Mouse (Mus musculus): ENCODE data around the gene Olfr1497. TPM values are rescaled to one million over a fixed set of nuclear protein-coding genes. Genes with fewer than 3 reads are reported as not detected.

Olfr1497 gene
- not detected in 2 replicates for polyA plus RNA-seq (2015; fragmentation: Nextera tagmentation; extraction: Ambion mirVana)

GRCm38 (mm10) chr19:13798102-13798501, at the start of gene Olfr1497:
Gene Olfr1497 (minus strand): TSS chr19:13798202.

DNA sequence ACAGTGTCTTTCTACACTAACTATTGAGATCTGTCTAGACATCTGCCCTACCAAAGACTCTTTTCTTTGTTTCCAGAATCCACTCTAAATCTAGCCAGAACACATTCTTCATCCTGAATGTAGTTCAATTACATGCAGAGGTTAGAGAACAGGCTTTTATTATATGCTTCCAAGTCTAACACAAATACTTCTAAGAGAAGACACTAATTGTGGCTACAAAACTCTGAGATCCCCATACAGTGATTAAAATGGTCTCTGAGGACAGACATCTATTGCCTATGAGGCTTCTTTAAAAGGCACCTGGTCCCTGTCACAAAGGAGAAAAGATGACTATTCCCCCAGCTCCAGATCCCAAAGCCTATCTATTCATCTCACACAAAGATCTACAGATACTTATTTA, 32.4 kb upstream of the Olfr1497 start, which contains the start of gene Olfr1500:
Olfr1500 (minus strand) TSS at position 101 of the 400 bp plus-strand sequence.

DNA sequence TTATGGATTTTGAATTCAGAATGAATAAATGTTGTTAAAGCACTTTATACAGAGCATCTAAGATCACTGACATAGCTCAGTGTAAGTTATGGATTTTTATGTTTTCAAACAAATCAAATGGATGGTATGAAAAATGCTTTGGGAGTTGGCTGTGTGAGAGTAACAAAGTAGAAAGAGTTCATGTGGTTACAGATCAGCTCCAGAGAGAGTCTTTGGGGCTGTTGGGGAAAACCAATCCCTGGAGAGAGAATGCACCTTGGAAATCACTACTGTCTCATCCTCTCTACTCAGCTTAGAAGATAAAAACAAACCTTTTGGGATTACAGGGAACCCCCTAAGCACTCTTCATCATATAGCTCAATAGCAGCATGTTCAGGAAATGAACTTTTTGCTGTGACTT, 21.3 kb upstream of the Olfr1497 start, which contains the start of gene Olfr1499:
Olfr1499 (minus strand) TSS at position 101 of the 400 bp plus-strand sequence.

GRCm38 (mm10) chr19:13777578-13777977, 20.4 kb downstream of the Olfr1497 start, which contains the start of gene Olfr1496:
Gene Olfr1496 (plus strand): TSS chr19:13777878.

GRCm38 (mm10) chr19:13764306-13764705, 33.7 kb downstream of the Olfr1497 start, which contains the start of gene Olfr1495:
Gene Olfr1495 (plus strand): TSS chr19:13764606.

Other genes starting within 250 kb of the Olfr1497 start
- not detected in 2 replicates for gene Olfr1484, start 214.7 kb downstream of the Olfr1497 start, polyA plus RNA-seq (2015; fragmentation: Nextera tagmentation; extraction: Ambion mirVana)
- not detected in 2 replicates for gene Olfr1487, start 180.8 kb downstream of the Olfr1497 start, polyA plus RNA-seq (2015; fragmentation: Nextera tagmentation; extraction: Ambion mirVana)
- gene Olfr1489, start 166.6 kb downstream of the Olfr1497 start, polyA plus RNA-seq (2015; fragmentation: Nextera tagmentation; extraction: Ambion mirVana) = not detected in 2 replicates
- gene Olfr1490, start 147.1 kb downstream of the Olfr1497 start, polyA plus RNA-seq (2015; fragmentation: Nextera tagmentation; extraction: Ambion mirVana) = not detected in 2 replicates
- gene Olfr1491, start 100.9 kb downstream of the Olfr1497 start, polyA plus RNA-seq (2015; fragmentation: Nextera tagmentation; extraction: Ambion mirVana) = not detected in 2 replicates
- gene Olfr1493-ps1, start 74.9 kb downstream of the Olfr1497 start, polyA plus RNA-seq (2015; fragmentation: Nextera tagmentation; extraction: Ambion mirVana) = not detected in 2 replicates
- gene Olfr1494, start 58.5 kb downstream of the Olfr1497 start, polyA plus RNA-seq (2015; fragmentation: Nextera tagmentation; extraction: Ambion mirVana) = not detected in 2 replicates
- not detected in 2 replicates for gene Olfr1495, start 33.6 kb downstream of the Olfr1497 start, polyA plus RNA-seq (2015; fragmentation: Nextera tagmentation; extraction: Ambion mirVana)
- gene Olfr1496, start 20.3 kb downstream of the Olfr1497 start, polyA plus RNA-seq (2015; fragmentation: Nextera tagmentation; extraction: Ambion mirVana) = not detected in 2 replicates
- not detected in 2 replicates for gene Olfr1499, start 21.2 kb upstream of the Olfr1497 start, polyA plus RNA-seq (2015; fragmentation: Nextera tagmentation; extraction: Ambion mirVana)
- gene Olfr1500, start 32.3 kb upstream of the Olfr1497 start, polyA plus RNA-seq (2015; fragmentation: Nextera tagmentation; extraction: Ambion mirVana) = not detected in 2 replicates
- gene Olfr1501, start 52.5 kb upstream of the Olfr1497 start, polyA plus RNA-seq (2015; fragmentation: Nextera tagmentation; extraction: Ambion mirVana) = not detected in 2 replicates
- gene Olfr1502, start 63.6 kb upstream of the Olfr1497 start, polyA plus RNA-seq (2015; fragmentation: Nextera tagmentation; extraction: Ambion mirVana) = not detected in 2 replicates
- gene Olfr1504, start 99.7 kb upstream of the Olfr1497 start, polyA plus RNA-seq (2015; fragmentation: Nextera tagmentation; extraction: Ambion mirVana) = not detected in 2 replicates
- not detected in 2 replicates for gene Olfr1505, start 115.3 kb upstream of the Olfr1497 start, polyA plus RNA-seq (2015; fragmentation: Nextera tagmentation; extraction: Ambion mirVana)